Mouse (Mus musculus) CH12.LX (cell line): ENCODE data around the gene Ttc9b. TPM values are rescaled to one million over a fixed set of nuclear protein-coding genes. Genes with fewer than 3 reads are reported as not detected.

Experiments used
- DNase-seq: peaks from one replicate; pipeline ENCODE4 v3.0.0-alpha.2; 2013; ENCODE audit errors: extremely low read depth
- H3K27ac ChIP-seq: 2 replicates; pipeline ENCODE4 v1.5.1; 2012; ENCODE audit warnings: low read depth, mild to moderate bottlenecking, control low read depth, moderate library complexity; ENCODE audit not compliant: insufficient read depth
- H3K27me3 ChIP-seq: replicated peaks from 2 replicates; pipeline ENCODE3; 2012; ENCODE audit warnings: inconsistent platforms
- H3K36me3 ChIP-seq, 2 experiments: replicated peaks in 1 of 2; 2 replicates each; pipeline versions ENCODE3 to v1.6.1; 2012; ENCODE audit warnings: inconsistent platforms in 1 of 2, low read length in 1 of 2, mild to moderate bottlenecking in 1 of 2, mixed read lengths in 1 of 2, moderate library complexity in 1 of 2; ENCODE audit not compliant: control insufficient read depth in 1 of 2, insufficient read depth in 1 of 2
- H3K4me1 ChIP-seq, 2 experiments: 2 replicates each; pipeline ENCODE4 v1.6.1; 2012; ENCODE audit warnings: inconsistent platforms in 1 of 2, moderate library complexity in 1 of 2; ENCODE audit not compliant: insufficient read depth in 2 of 2, control insufficient read depth in 1 of 2
- H3K4me2 ChIP-seq: 2 replicates; pipeline ENCODE4 v1.6.1; 2012; ENCODE audit warnings: low read depth, mild to moderate bottlenecking, control low read depth; ENCODE audit not compliant: poor library complexity, insufficient read depth, severe bottlenecking
- H3K4me3 ChIP-seq, 3 experiments: fragments of 150-350 bp in 1 of 3; sonication (generic) in 1 of 3; replicated peaks in 1 of 3; 2 replicates each; pipeline versions ENCODE3 to v1.5.1; 2011 to 2012; ENCODE audit warnings: low read depth in 2 of 3, low read length in 2 of 3, mild to moderate bottlenecking in 2 of 3, moderate library complexity in 2 of 3, control low read depth in 1 of 3, improper control_type of control experiment in 1 of 3, inconsistent platforms in 1 of 3, mixed read lengths in 1 of 3; ENCODE audit not compliant: poor library complexity in 1 of 3
- H3K79me2 ChIP-seq: replicated peaks from 2 replicates; pipeline ENCODE4 v1.6.1; 2012; ENCODE audit warnings: mild to moderate bottlenecking, moderate library complexity; ENCODE audit not compliant: control insufficient read depth, poor library complexity, insufficient read depth, severe bottlenecking; ENCODE audit errors: extremely low read depth
- H3K9ac ChIP-seq: 2 replicates; pipeline ENCODE4 v1.6.1; 2012; ENCODE audit warnings: low read depth, mild to moderate bottlenecking, control low read depth, moderate library complexity; ENCODE audit not compliant: insufficient read depth
- H3K9me3 ChIP-seq: replicated peaks from 2 replicates; pipeline ENCODE3; 2012; ENCODE audit warnings: low read length, inconsistent platforms, mixed read lengths
- BHLHE40 ChIP-seq: IDR thresholded peaks from 2 replicates; pipeline ENCODE4 v1.6.1; 2011; ENCODE audit warnings: mild to moderate bottlenecking, low read depth, low read length, improper control_type of control experiment
- CHD1 ChIP-seq: IDR thresholded peaks from 2 replicates; pipeline ENCODE4 v1.6.1; 2012; ENCODE audit warnings: low read depth, low read length, improper control_type of control experiment, inconsistent platforms
- CHD2 ChIP-seq: IDR thresholded peaks from 2 replicates; pipeline ENCODE4 v1.6.1; 2011; ENCODE audit warnings: low read length, improper control_type of control experiment
- E2F4 ChIP-seq: IDR thresholded peaks from 2 replicates; pipeline ENCODE4 v1.6.1; 2011; ENCODE audit warnings: low read depth, low read length, improper control_type of control experiment; ENCODE audit not compliant: insufficient replicate concordance
- ELF1 ChIP-seq: IDR thresholded peaks from 2 replicates; pipeline ENCODE4 v1.6.1; 2014; ENCODE audit warnings: low read depth, mild to moderate bottlenecking, inconsistent platforms, low read length, improper control_type of control experiment
- EP300 ChIP-seq: IDR thresholded peaks from 2 replicates; pipeline ENCODE4 v1.6.1; 2011; ENCODE audit warnings: low read length, improper control_type of control experiment
- ETS1 ChIP-seq: conservative IDR thresholded peaks from 2 replicates; pipeline ENCODE4 v1.6.1; 2012; ENCODE audit warnings: low read depth, mild to moderate bottlenecking, inconsistent platforms, low read length, improper control_type of control experiment, moderate library complexity
- GABPA ChIP-seq: IDR thresholded peaks from 2 replicates; pipeline ENCODE4 v1.6.1; 2012; ENCODE audit warnings: low read depth, low read length, improper control_type of control experiment, inconsistent platforms; ENCODE audit not compliant: insufficient replicate concordance
- HCFC1 ChIP-seq: IDR thresholded peaks from 2 replicates; pipeline ENCODE4 v1.6.1; 2012; ENCODE audit warnings: low read depth, mild to moderate bottlenecking, inconsistent platforms, low read length, improper control_type of control experiment
- JUN ChIP-seq: IDR thresholded peaks from 2 replicates; pipeline ENCODE4 v1.6.1; 2011; ENCODE audit warnings: low read depth, mild to moderate bottlenecking, low read length, improper control_type of control experiment, moderate library complexity; ENCODE audit not compliant: insufficient read depth
- JUND ChIP-seq: conservative IDR thresholded peaks from 2 replicates; pipeline ENCODE4 v1.6.1; 2011; ENCODE audit warnings: low read depth, low read length, improper control_type of control experiment
- KAT2A ChIP-seq: IDR thresholded peaks from 2 replicates; pipeline ENCODE4 v1.6.1; 2012; ENCODE audit warnings: low read length, improper control_type of control experiment, inconsistent platforms; ENCODE audit not compliant: insufficient replicate concordance
- MAFK ChIP-seq: IDR thresholded peaks from 2 replicates; pipeline ENCODE4 v1.6.1; 2011; ENCODE audit warnings: low read length, improper control_type of control experiment; ENCODE audit not compliant: insufficient replicate concordance
- MAX ChIP-seq: IDR thresholded peaks from 2 replicates; pipeline ENCODE4 v1.6.1; 2011; ENCODE audit warnings: low read length, improper control_type of control experiment
- MAZ ChIP-seq: IDR thresholded peaks from 2 replicates; pipeline ENCODE4 v1.6.1; 2012; ENCODE audit warnings: low read depth, mild to moderate bottlenecking, inconsistent platforms, low read length, improper control_type of control experiment, moderate library complexity
- MEF2A ChIP-seq: IDR thresholded peaks from 2 replicates; pipeline ENCODE4 v1.6.1; 2014; ENCODE audit warnings: low read depth, mild to moderate bottlenecking, inconsistent platforms, low read length, improper control_type of control experiment, borderline replicate concordance
- MXI1 ChIP-seq: IDR thresholded peaks from 2 replicates; pipeline ENCODE4 v1.6.1; 2011; ENCODE audit warnings: mild to moderate bottlenecking, low read depth, low read length, improper control_type of control experiment
- MYC ChIP-seq: IDR thresholded peaks from 2 replicates; pipeline ENCODE4 v1.6.1; 2011; ENCODE audit warnings: low read depth, mild to moderate bottlenecking, improper control_type of control experiment, low read length
- NELFE ChIP-seq: IDR thresholded peaks from 2 replicates; pipeline ENCODE4 v1.6.1; 2011; ENCODE audit warnings: low read depth, low read length, improper control_type of control experiment
- NRF1 ChIP-seq: IDR thresholded peaks from 2 replicates; pipeline ENCODE4 v1.6.1; 2014; ENCODE audit warnings: low read depth, mild to moderate bottlenecking, inconsistent platforms, low read length, improper control_type of control experiment, moderate library complexity
- PAX5 ChIP-seq: IDR thresholded peaks from 2 replicates; pipeline ENCODE4 v1.6.1; 2012; ENCODE audit warnings: low read length, inconsistent platforms, mixed read lengths
- POLR2A ChIP-seq: IDR thresholded peaks from 2 replicates; pipeline ENCODE4 v1.6.1; 2011; ENCODE audit warnings: low read depth, mild to moderate bottlenecking, improper control_type of control experiment, low read length
- POLR2AphosphoS2 ChIP-seq: IDR thresholded peaks from 2 replicates; pipeline ENCODE4 v1.6.1; 2011; ENCODE audit warnings: low read depth, low read length, improper control_type of control experiment
- RAD21 ChIP-seq: IDR thresholded peaks from 2 replicates; pipeline ENCODE4 v1.6.1; 2011; ENCODE audit warnings: low read depth, mild to moderate bottlenecking, low read length, improper control_type of control experiment, moderate library complexity
- RCOR1 ChIP-seq: conservative IDR thresholded peaks from 2 replicates; pipeline ENCODE4 v1.6.1; 2012; ENCODE audit warnings: low read depth, mild to moderate bottlenecking, inconsistent platforms, low read length, improper control_type of control experiment
- SIN3A ChIP-seq: IDR thresholded peaks from 2 replicates; pipeline ENCODE4 v1.6.1; 2012; ENCODE audit warnings: low read length, improper control_type of control experiment, inconsistent platforms
- TBP ChIP-seq: conservative IDR thresholded peaks from 2 replicates; pipeline ENCODE4 v1.6.1; 2011; ENCODE audit warnings: low read depth, low read length, improper control_type of control experiment
- TCF12 ChIP-seq: IDR thresholded peaks from 2 replicates; pipeline ENCODE4 v1.6.1; 2014; ENCODE audit warnings: low read depth, mild to moderate bottlenecking, inconsistent platforms, low read length, improper control_type of control experiment
- UBTF ChIP-seq: IDR thresholded peaks from 2 replicates; pipeline ENCODE4 v1.6.1; 2012; ENCODE audit warnings: low read depth, mild to moderate bottlenecking, inconsistent platforms, low read length, improper control_type of control experiment, moderate library complexity
- USF2 ChIP-seq: conservative IDR thresholded peaks from 2 replicates; pipeline ENCODE4 v1.6.1; 2011; ENCODE audit warnings: low read depth, low read length, improper control_type of control experiment
- ZKSCAN1 ChIP-seq: IDR thresholded peaks from 2 replicates; pipeline ENCODE4 v1.6.1; 2012; ENCODE audit warnings: low read depth, inconsistent platforms, low read length, improper control_type of control experiment, borderline replicate concordance
- ZMIZ1 ChIP-seq: IDR thresholded peaks from 2 replicates; pipeline ENCODE4 v1.6.1; 2012; ENCODE audit warnings: low read depth, mild to moderate bottlenecking, inconsistent platforms, low read length, improper control_type of control experiment
- dilution Hi-C: fragments of 300-500 bp; cut with MboI; formaldehyde crosslinking; loops from 2 replicates; pipeline ENCODE4 v1.14.3; 2020; ENCODE audit warnings: low sequenced_read_pairs; ENCODE audit not compliant: extremely low pct_unique_long_range_greater_than_20kb, extremely low pct_ligation_motif_present
- in situ Hi-C: fragments of 300-500 bp; cut with MboI; formaldehyde crosslinking; loops from 3 replicates; pipeline ENCODE4 v1.14.3; 2019; ENCODE audit warnings: low sequenced_read_pairs, low pct_ligation_motif_present, low pct_unique_long_range_greater_than_20kb, mixed read lengths
- polyA plus RNA-seq: library from polyadenylated mRNA; unstranded; fragments of >175 nt; gene quantifications from 2 replicates; pipeline ENCODE4 v1.2.1, GENCODE M21; 2012; ENCODE audit warnings: low read depth; ENCODE audit not compliant: insufficient read length
- total RNA-seq, 2 experiments: library from RNA; depleted of rRNA; stranded (reverse); fragments of 300-350 nt in 1 of 2; fragments of >200 nt in 1 of 2; gene quantifications; 2 replicates each; pipeline ENCODE4 v1.2.3; 2012 to 2014

The Ttc9b gene
- total and polyA plus RNA-seq, 3 experiments: not detected

- Histone ChIP-seq H3K4me3 (peak overlapping the region in 2 of 3 experiments; percentile 6 to 35), H3K27me3 (no peaks in the 10 kb centered on the region), H3K4me2 (peak overlapping the region; percentile 95), H3K9me3 (no peaks in the 10 kb centered on the region), H3K4me1 (peaks cover 8 to 18% of the 10 kb centered on the region in 2 experiments; a peak in 3 of 4 replicates), H3K9ac (peak overlapping the region; percentile 51; the same call in 1 of the 2 replicates), H3K27ac (no peak overlapping the region), H3K79me2 (no peaks in the 10 kb centered on the region), H3K36me3 (peaks cover 0 to 7% of the 10 kb centered on the region in 2 experiments)
- DNase-seq: peak; percentile 51
- dilution Hi-C loops: no loop called here
- in situ Hi-C loops: no loop called here
- TF ChIP-seq ELF1 (peak; percentile 67), BHLHE40 (peak; percentile 46; the same call in 1 of the 2 replicates), USF2 (no peak), POLR2AphosphoS2 (no peak), MAZ (no peak), E2F4 (no peak), MXI1 (0 out of 2 replicates have a peak, but pooled peaks have one; percentile 78), TCF12 (no peak), ZKSCAN1 (no peak), RCOR1 (no peak), EP300 (no peak), RAD21 (no peak), HCFC1 (no peak; the same call in 1 of the 2 replicates), CHD2 (no peak), KAT2A (no peak), POLR2A (no peak; the same call in 1 of the 2 replicates), UBTF (no peak), JUND (no peak), NRF1 (no peak), SIN3A (no peak), JUN (no peak), NELFE (0 out of 2 replicates have a peak, but pooled peaks have one; percentile 27), ETS1 (0 out of 2 replicates have a peak, but pooled peaks have one; percentile 12), GABPA (no peak), MAFK (no peak), TBP (no peak; the same call in 1 of the 2 replicates), MYC (peak; percentile 95), CHD1 (no peak), ZMIZ1 (no peak), MEF2A (0 out of 2 replicates have a peak, but pooled peaks have one; percentile 8), MAX (peak; percentile 94), PAX5 (no peak)
Observed at GRCm38 (mm10) chr7:27685220-27685619, 31.5 kb downstream of the Ttc9b start.
